Mouse (Mus musculus): ENCODE results near the gene Kif9. TPM values are rescaled to one million over a fixed set of nuclear protein-coding genes. Genes with fewer than 3 reads are reported as not detected.

Kif9 gene
- polyA plus RNA-seq, 1 experiment from 2014 or later = 0.52 TPM

Other genes starting within 250 kb of the Kif9 start
- gene Cspg5, start 233.2 kb upstream of the Kif9 start, polyA plus RNA-seq (2015; fragmentation: Nextera tagmentation; extraction: Ambion mirVana) = 2.0 and 2.6 TPM in 2 replicates
- 11.7 and 14.3 TPM in 2 replicates for gene Elp6, start 171.8 kb upstream of the Kif9 start, polyA plus RNA-seq (2015; fragmentation: Nextera tagmentation; extraction: Ambion mirVana)
- gene Scap, start 143.7 kb upstream of the Kif9 start, polyA plus RNA-seq (2015; fragmentation: Nextera tagmentation; extraction: Ambion mirVana) = 17.5 and 23.0 TPM in 2 replicates
- gene Ptpn23, start 68.7 kb upstream of the Kif9 start, polyA plus RNA-seq (2015; fragmentation: Nextera tagmentation; extraction: Ambion mirVana) = 9.8 and 13.9 TPM in 2 replicates
- gene Ngp, start 57.2 kb upstream of the Kif9 start, polyA plus RNA-seq (2015; fragmentation: Nextera tagmentation; extraction: Ambion mirVana) = 4.1 and 5.4 TPM in 2 replicates
- gene Klhl18, start 264 bp upstream of the Kif9 start, polyA plus RNA-seq (2015; fragmentation: Nextera tagmentation; extraction: Ambion mirVana) = 7.3 and 9.0 TPM in 2 replicates
- 19.7 and 20.8 TPM in 2 replicates for gene Setd2, start 55.6 kb downstream of the Kif9 start, polyA plus RNA-seq (2015; fragmentation: Nextera tagmentation; extraction: Ambion mirVana)
- gene Nradd, start 147.5 kb downstream of the Kif9 start, polyA plus RNA-seq (2015; fragmentation: Nextera tagmentation; extraction: Ambion mirVana) = 17.7 and 22.9 TPM in 2 replicates
- gene Nbeal2, start 177.2 kb downstream of the Kif9 start, polyA plus RNA-seq (2015; fragmentation: Nextera tagmentation; extraction: Ambion mirVana) = 1.8 and 4.2 TPM in 2 replicates
- gene Ccdc12, start 179.5 kb downstream of the Kif9 start, polyA plus RNA-seq (2015; fragmentation: Nextera tagmentation; extraction: Ambion mirVana) = 130 and 138 TPM in 2 replicates